In the genomic region with DNA sequence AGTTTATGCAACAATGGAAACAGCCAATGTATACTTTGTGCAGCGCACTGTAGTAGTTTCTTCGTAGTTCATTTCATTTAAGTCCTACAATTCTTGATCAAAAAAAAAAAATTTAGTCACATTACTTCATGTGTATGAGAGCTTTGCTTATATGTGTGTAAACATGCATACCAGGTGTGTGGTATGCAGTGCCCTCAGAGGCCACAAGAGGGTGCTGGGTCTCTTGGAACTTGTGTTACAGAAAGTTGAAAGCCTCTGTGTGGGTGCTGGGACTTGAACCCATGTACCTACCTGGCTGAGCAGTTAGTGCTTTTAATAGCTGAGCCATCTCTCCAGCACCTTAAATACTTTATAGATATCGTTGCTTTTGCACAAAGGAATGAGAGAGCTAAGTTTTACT, we compare ENCODE assay signal across 14 mouse cellular contexts.
DNase-seq lines count a peak whose midpoint lies in the region; ATAC-seq and TF ChIP-seq lines count a peak whose summit lies in the region.
"Had no signal": no experiment of that assay in that cellular context is flagged by ENCODE, and none has a peak within 500 bp of the region (broad histone marks: within the 10 kb centered on the region; RNA-seq: fewer than 3 reads in every experiment).

No protein-coding gene starts in this region.

- H3K9ac ChIP-seq in heart, postnatal 0 days (replicated peaks; ENCODE audit: low read depth, low read length) = no peak overlapping the region
- H3K9ac ChIP-seq in ES-Bruce4 (ENCODE audit: low read depth, poor library complexity, severe bottlenecking) = no peak overlapping the region
- H3K9ac ChIP-seq: limb, embryonic 15.5 days had no signal

- H3K9me3 ChIP-seq in heart, postnatal 0 days (replicated peaks; ENCODE audit: control insufficient read depth, low read length) = no peaks in the 10 kb centered on the region
- H3K9me3 ChIP-seq in ES-Bruce4 (replicated peaks; ENCODE audit: control insufficient read depth, insufficient read depth, low read length, poor library complexity, severe bottlenecking) = no peaks in the 10 kb centered on the region
- H3K9me3 ChIP-seq: limb, embryonic 15.5 days; midbrain, embryonic 10.5 days had no signal

- no peaks in the 10 kb centered on the region for H3K36me3 ChIP-seq in heart, postnatal 0 days (replicated peaks; ENCODE audit: control insufficient read depth, insufficient read depth, low read length)
- H3K36me3 ChIP-seq in ES-Bruce4 (ENCODE audit: control insufficient read depth, insufficient read depth, low read length, poor library complexity, severe bottlenecking) = no peaks in the 10 kb centered on the region
- H3K36me3 ChIP-seq: hindbrain, embryonic 10.5 days; midbrain, embryonic 10.5 days had no signal

- WGBS in heart, postnatal 0 days = 79% methylated on average over 3 of the region's 3 CpGs

- no peaks in the 10 kb centered on the region for H3K27me3 ChIP-seq in heart, postnatal 0 days (ENCODE audit: control insufficient read depth, insufficient read depth, low read length)
- H3K27me3 ChIP-seq in ES-Bruce4 (ENCODE audit: control insufficient read depth, insufficient read depth, low read length, poor library complexity, severe bottlenecking) = no peaks in the 10 kb centered on the region
- H3K27me3 ChIP-seq: limb, embryonic 15.5 days had no signal

- no peak for TF ChIP-seq EP300 in heart, postnatal 0 days (IDR thresholded peaks at IDR 0.05; ENCODE audit: low read depth)
- TF ChIP-seq EP300 in ES-Bruce4 (IDR thresholded peaks at IDR 0.05; ENCODE audit: insufficient read depth, low read depth, low read length) = no peak

- peak; percentile 21; the same call in 1 of the 2 replicates for TF ChIP-seq CTCF in heart, postnatal 0 days (IDR thresholded peaks at IDR 0.05; ENCODE audit: low read depth)
- peak; percentile 16; the same call in 1 of the 2 replicates for TF ChIP-seq CTCF in left cerebral cortex, adult 2 months (IDR thresholded peaks at IDR 0.05)
- TF ChIP-seq CTCF in ES-Bruce4 (IDR thresholded peaks at IDR 0.05; ENCODE audit: low read depth, low read length) = peak; percentile 12

- DNase-seq in heart, postnatal 0 days (ENCODE audit: low spot score) = no peak
- DNase-seq in heart, adult 18-20 months = no peak
- DNase-seq in left cerebral cortex, adult 2 months (ENCODE audit: extremely low spot score in 1 of 2, low spot score in 2 of 2) = no peak
- DNase-seq in left cerebral cortex, postnatal 10 days (ENCODE audit: extremely low spot score in 1 of 2, low spot score in 2 of 2) = no peak
- peak; percentile 41 for DNase-seq in R1 (ENCODE audit: low read depth, low spot score)
- no peak for DNase-seq in urinary bladder, postnatal 36 days (ENCODE audit: low spot score in 2 of 2)
- no peak for DNase-seq in Muller cell, postnatal 12 days (ENCODE audit: inconsistent ontology term)
- DNase-seq: cerebellum, postnatal 36 days; right cerebral cortex, postnatal 4 days had no signal

- H3K4me1 ChIP-seq in heart, postnatal 0 days (ENCODE audit: control insufficient read depth, insufficient read depth) = no peaks in the 10 kb centered on the region
- no peaks in the 10 kb centered on the region for H3K4me1 ChIP-seq in ES-Bruce4 (ENCODE audit: control insufficient read depth, insufficient read depth, low read length)
- H3K4me1 ChIP-seq: hindbrain, embryonic 10.5 days; midbrain, embryonic 10.5 days had no signal

- intact Hi-C loops in left cerebral cortex, adult 2 months (cut with DNase I) = no loop called here
- intact Hi-C loops in left cerebral cortex, postnatal 10 days (cut with DNase I) = no loop called here

- no peak overlapping the region for H3K4me3 ChIP-seq in heart, postnatal 0 days (ENCODE audit: low read depth, low read length)
- H3K4me3 ChIP-seq in left cerebral cortex, adult 2 months = no peak overlapping the region
- no peak overlapping the region for H3K4me3 ChIP-seq in ES-Bruce4 (ENCODE audit: low read depth, low read length)
- H3K4me3 ChIP-seq: hindbrain, embryonic 10.5 days; limb, embryonic 15.5 days; midbrain, embryonic 10.5 days had no signal

- ATAC-seq in heart, postnatal 0 days (ENCODE audit: insufficient read depth, low read depth) = no peak
- ATAC-seq: forebrain, embryonic 14.5 days had no signal

- TF ChIP-seq POLR2A in ES-Bruce4 (IDR thresholded peaks at IDR 0.05; ENCODE audit: insufficient read depth, low read length) = no peak

- H3K27ac ChIP-seq in heart, postnatal 0 days (ENCODE audit: low read depth) = peak overlapping the region; percentile 61; the same call in 1 of the 2 replicates
- H3K27ac ChIP-seq in left cerebral cortex, adult 2 months = no peak overlapping the region
- H3K27ac ChIP-seq in ES-Bruce4 (ENCODE audit: insufficient read depth, low read length) = no peak overlapping the region
- H3K27ac ChIP-seq: hindbrain, embryonic 10.5 days; limb, embryonic 15.5 days; midbrain, embryonic 10.5 days had no signal

- no peak overlapping the region; the same call in 1 of the 2 replicates for H3K4me2 ChIP-seq in heart, postnatal 0 days (ENCODE audit: low read depth, low read length)
- H3K4me2 ChIP-seq: limb, embryonic 15.5 days had no signal
